Mouse (Mus musculus) ES-Bruce4 (cell line): Measurements from ENCODE around the gene Cnot6l. TPM values are rescaled to one million over a fixed set of nuclear protein-coding genes. Genes with fewer than 3 reads are reported as not detected.

Source experiments
- H3K27ac ChIP-seq: 2 replicates; pipeline ENCODE4 v1.5.1; 2012; ENCODE audit warnings: low read length, inconsistent platforms; ENCODE audit not compliant: insufficient read depth
- H3K27me3 ChIP-seq: 2 replicates; pipeline ENCODE4 v1.6.1; 2012; ENCODE audit warnings: mild to moderate bottlenecking, low read length, inconsistent platforms; ENCODE audit not compliant: control insufficient read depth, poor library complexity, insufficient read depth, severe bottlenecking
- H3K36me3 ChIP-seq: 2 replicates; pipeline ENCODE4 v1.6.1; 2012; ENCODE audit warnings: inconsistent platforms, mild to moderate bottlenecking, low read length, moderate library complexity; ENCODE audit not compliant: control insufficient read depth, poor library complexity, insufficient read depth, severe bottlenecking
- H3K4me1 ChIP-seq: one replicate; pipeline ENCODE4 v1.8.1; 2011; ENCODE audit warnings: low read length; ENCODE audit not compliant: control insufficient read depth, insufficient read depth
- H3K4me3 ChIP-seq: 2 replicates; pipeline ENCODE4 v1.5.1; 2011; ENCODE audit warnings: low read depth, mild to moderate bottlenecking, low read length
- H3K9ac ChIP-seq: 2 replicates; pipeline ENCODE4 v1.6.1; 2012; ENCODE audit warnings: low read depth, mild to moderate bottlenecking, inconsistent platforms; ENCODE audit not compliant: poor library complexity, severe bottlenecking
- H3K9me3 ChIP-seq: replicated peaks from 2 replicates; pipeline ENCODE4 v1.6.1; 2012; ENCODE audit warnings: mild to moderate bottlenecking, low read length, inconsistent platforms; ENCODE audit not compliant: control insufficient read depth, poor library complexity, insufficient read depth, severe bottlenecking
- CTCF ChIP-seq: IDR thresholded peaks from one replicate; pipeline ENCODE4 v1.8.1; 2011; ENCODE audit warnings: low read depth, low read length
- EP300 ChIP-seq: IDR thresholded peaks from 2 replicates; pipeline ENCODE4 v1.6.1; 2011; ENCODE audit warnings: low read depth, low read length; ENCODE audit not compliant: insufficient read depth
- POLR2A ChIP-seq: IDR thresholded peaks from one replicate; pipeline ENCODE4 v1.8.1; 2011; ENCODE audit warnings: low read length; ENCODE audit not compliant: insufficient read depth
- polyA plus RNA-seq: library from polyadenylated mRNA; stranded (reverse); fragments of >200 nt; gene quantifications from 2 replicates; pipeline ENCODE4 v1.2.4, GENCODE M21; 2011; ENCODE audit warnings: low read depth; ENCODE audit not compliant: missing spikeins, insufficient read depth, insufficient read length

Gene Cnot6l
- polyA plus RNA-seq, 1 experiment, result 47.1 TPM

GRCm38 (mm10) chr5:96039188-96039840 is 124.7 kb downstream of the Cnot6l start:
- no peak for TF ChIP-seq EP300
- no peaks in the 10 kb centered on the region for H3K36me3 ChIP-seq
- H3K9me3 ChIP-seq, result no peaks in the 10 kb centered on the region
- H3K4me3 ChIP-seq, result no peak overlapping the region
- H3K4me1 ChIP-seq, result no peaks in the 10 kb centered on the region
- H3K9ac ChIP-seq, result no peak overlapping the region
- H3K27ac ChIP-seq, result no peak overlapping the region
- no peaks in the 10 kb centered on the region for H3K27me3 ChIP-seq

GRCm38 (mm10) chr5:96037684-96038121 is 126.3 kb downstream of the Cnot6l start:
- no peaks in the 10 kb centered on the region for H3K36me3 ChIP-seq
- H3K4me3 ChIP-seq, result no peak overlapping the region
- H3K27ac ChIP-seq, result no peak overlapping the region
- no peaks in the 10 kb centered on the region for H3K4me1 ChIP-seq
- H3K27me3 ChIP-seq, result no peaks in the 10 kb centered on the region
- H3K9ac ChIP-seq, result no peak overlapping the region
- H3K9me3 ChIP-seq, result no peaks in the 10 kb centered on the region
- TF ChIP-seq CTCF, result no peak
- no peak for TF ChIP-seq EP300
- no peak for TF ChIP-seq POLR2A

DNA sequence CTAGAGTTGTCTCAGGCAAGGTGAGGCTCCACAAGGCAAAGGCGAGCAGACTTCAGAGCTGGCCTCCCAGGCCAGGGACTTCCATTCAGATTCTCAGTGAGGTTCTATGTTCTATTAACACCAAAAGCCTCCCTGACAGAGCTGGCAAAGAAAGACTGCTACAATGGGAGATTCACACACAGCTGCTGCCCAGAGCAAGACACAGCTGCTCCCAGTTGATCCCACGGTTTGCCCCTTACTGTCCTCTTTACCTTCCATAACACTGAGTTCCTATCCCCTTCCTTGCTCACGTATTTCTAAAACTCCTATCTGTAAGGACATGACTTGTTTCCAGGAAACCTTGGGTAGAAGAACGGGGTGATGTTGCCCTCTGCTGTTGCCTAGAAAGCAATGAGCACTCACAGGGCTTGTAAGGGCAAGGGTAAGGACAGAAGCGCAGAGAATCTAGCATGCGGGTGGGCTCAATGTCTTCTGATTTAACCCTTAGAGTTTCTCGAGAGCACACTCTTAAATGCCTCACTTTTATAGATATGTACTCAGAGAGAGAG is 127.8 kb downstream of the Cnot6l start:
- no peak overlapping the region for H3K4me3 ChIP-seq
- H3K4me1 ChIP-seq, result no peaks in the 10 kb centered on the region
- no peak overlapping the region for H3K9ac ChIP-seq
- H3K36me3 ChIP-seq, result no peaks in the 10 kb centered on the region
- no peaks in the 10 kb centered on the region for H3K9me3 ChIP-seq
- H3K27me3 ChIP-seq, result no peaks in the 10 kb centered on the region
- no peak for TF ChIP-seq CTCF
- TF ChIP-seq POLR2A, result no peak
- TF ChIP-seq EP300, result no peak
- no peak overlapping the region for H3K27ac ChIP-seq

DNA sequence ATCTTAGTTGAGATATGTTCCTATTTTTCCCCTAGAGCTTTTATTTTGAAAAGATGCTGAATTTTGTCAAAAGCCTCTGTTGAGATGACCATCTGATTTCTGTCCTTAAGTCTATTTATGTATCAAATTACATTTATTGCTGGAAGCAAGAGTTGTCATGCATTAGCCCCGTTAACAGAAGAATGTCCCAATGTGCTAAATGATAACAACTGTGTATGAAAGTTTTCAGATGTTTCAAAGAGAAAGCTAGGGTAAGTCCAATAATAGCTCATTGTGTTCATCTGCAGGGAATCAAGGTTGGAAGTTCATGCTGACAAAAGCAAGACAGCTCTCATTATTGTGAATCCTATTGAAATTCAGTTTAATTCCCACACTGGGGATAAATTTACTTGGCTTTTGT is 129.9 kb downstream of the Cnot6l start:
- H3K9ac ChIP-seq, result no peak overlapping the region
- no peaks in the 10 kb centered on the region for H3K36me3 ChIP-seq
- H3K9me3 ChIP-seq, result no peaks in the 10 kb centered on the region
- H3K4me3 ChIP-seq, result no peak overlapping the region
- TF ChIP-seq EP300 (no peak), CTCF (no peak), POLR2A (no peak)
- no peaks in the 10 kb centered on the region for H3K4me1 ChIP-seq
- no peaks in the 10 kb centered on the region for H3K27me3 ChIP-seq
- H3K27ac ChIP-seq, result no peak overlapping the region

DNA sequence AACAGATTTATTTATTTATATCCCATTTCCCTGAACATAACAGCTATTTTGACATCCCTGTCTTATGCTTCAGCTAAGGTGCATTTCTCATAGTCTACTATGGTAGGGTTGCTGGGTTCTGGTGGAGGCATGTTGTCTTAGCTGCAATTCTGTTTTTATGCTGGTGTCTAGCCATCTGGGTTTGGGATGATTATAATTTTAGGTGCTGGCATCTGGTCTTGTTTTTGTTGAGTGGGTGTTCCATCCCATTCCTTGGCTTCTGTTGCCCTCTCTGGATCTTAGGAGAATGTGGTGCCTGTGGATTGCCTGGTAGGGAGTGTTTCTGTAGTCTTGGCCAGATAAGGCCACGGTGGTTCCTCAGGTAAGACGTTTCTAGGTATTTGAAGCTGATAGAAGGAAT is 134.2 kb downstream of the Cnot6l start:
- no peaks in the 10 kb centered on the region for H3K27me3 ChIP-seq
- H3K4me3 ChIP-seq, result no peak overlapping the region
- H3K36me3 ChIP-seq, result no peaks in the 10 kb centered on the region
- no peaks in the 10 kb centered on the region for H3K4me1 ChIP-seq
- H3K9ac ChIP-seq, result no peak overlapping the region
- no peaks in the 10 kb centered on the region for H3K9me3 ChIP-seq
- TF ChIP-seq EP300 (no peak), CTCF (no peak), POLR2A (no peak)
- H3K27ac ChIP-seq, result no peak overlapping the region

Other genes with a start within 250 kb of the Cnot6l start
- not detected in 2 replicates for gene Cxcl13, start 207.2 kb downstream of the Cnot6l start, polyA plus RNA-seq
- 35.5 and 36.9 TPM in 2 replicates for gene Mrpl1, start 45.3 kb upstream of the Cnot6l start, polyA plus RNA-seq
- gene Fras1, start 209.8 kb upstream of the Cnot6l start, polyA plus RNA-seq, result 6.9 and 8.8 TPM in 2 replicates